In the genomic region with DNA sequence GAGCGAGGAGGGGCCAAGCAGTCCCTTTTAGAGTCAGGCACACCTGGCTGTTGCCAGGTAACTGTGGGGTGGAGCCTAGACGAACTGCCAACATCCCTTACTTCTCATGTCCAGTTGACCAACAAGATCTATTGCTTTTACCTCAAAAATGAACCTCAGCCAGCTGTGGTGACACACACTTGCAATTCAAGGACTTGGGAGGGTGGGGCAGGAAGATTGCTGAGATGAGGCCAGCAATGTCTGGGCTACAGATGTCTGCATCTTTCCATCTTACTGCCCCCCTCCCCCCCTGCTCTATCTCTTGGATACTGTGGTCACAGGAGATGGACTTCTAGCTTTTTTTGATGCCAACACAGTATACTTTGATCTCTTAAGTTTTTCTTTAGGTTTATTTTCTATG, we compare ENCODE assay signal across 33 mouse cellular contexts. TPM values are rescaled to one million over a fixed set of nuclear protein-coding genes. Genes with fewer than 3 reads are reported as not detected.
DNase-seq lines count a peak whose midpoint lies in the region; ATAC-seq and TF ChIP-seq lines count a peak whose summit lies in the region.
"Had no signal": no experiment of that assay in that cellular context is flagged by ENCODE, and none has a peak within 500 bp of the region (broad histone marks: within the 10 kb centered on the region; RNA-seq: fewer than 3 reads in every experiment).

No protein-coding gene starts in this region.

- no peaks in the 10 kb centered on the region for H3K27me3 ChIP-seq in heart, adult 2 months (ENCODE audit: control insufficient read depth, insufficient read depth, low read length)
- H3K27me3 ChIP-seq in C2C12 (ENCODE audit: control insufficient read depth, insufficient read depth, insufficient read length), result no peaks in the 10 kb centered on the region
- no peaks in the 10 kb centered on the region for H3K27me3 ChIP-seq in liver, postnatal 0 days (ENCODE audit: insufficient read depth, low read length)
- H3K27me3 ChIP-seq: embryonic facial prominence, embryonic 12.5 days; embryonic facial prominence, embryonic 15.5 days; heart, embryonic 13.5 days had no signal

- H3K4me1 ChIP-seq in heart, adult 2 months (ENCODE audit: control insufficient read depth, insufficient read depth, low read length), result peaks cover 1% of the 10 kb centered on the region
- no peaks in the 10 kb centered on the region for H3K4me1 ChIP-seq in liver, postnatal 0 days (ENCODE audit: insufficient read depth)
- H3K4me1 ChIP-seq: embryonic facial prominence, embryonic 12.5 days had no signal

- no peak for ATAC-seq in liver, postnatal 0 days
- ATAC-seq: forebrain, embryonic 14.5 days; forebrain, postnatal 0 days; hindbrain, postnatal 0 days; inflammation-experienced regulatory T-cells, adult 6 months; intestine, embryonic 16.5 days had no signal

- WGBS in heart, adult 2 months, result 75% methylated on average over 2 of the region's 2 CpGs
- 74% methylated on average over 2 of the region's 2 CpGs for WGBS in liver, postnatal 0 days (ENCODE audit: insufficient replicate concordance)

- no peak overlapping the region for H3K27ac ChIP-seq in heart, adult 2 months
- no peak overlapping the region for H3K27ac ChIP-seq in liver, postnatal 0 days (ENCODE audit: low read depth)
- H3K27ac ChIP-seq: embryonic facial prominence, embryonic 12.5 days; embryonic facial prominence, embryonic 15.5 days; heart, embryonic 13.5 days; hindbrain, embryonic 14.5 days; hindbrain, postnatal 0 days had no signal

- no peak overlapping the region for H3K4me3 ChIP-seq in heart, adult 2 months
- no peak overlapping the region for H3K4me3 ChIP-seq in C2C12 (ENCODE audit: insufficient read depth, poor library complexity, severe bottlenecking)
- H3K4me3 ChIP-seq in liver, postnatal 0 days (ENCODE audit: low read depth, low read length), result no peak overlapping the region
- H3K4me3 ChIP-seq: embryonic facial prominence, embryonic 12.5 days; embryonic facial prominence, embryonic 15.5 days; heart, embryonic 13.5 days had no signal

- TF ChIP-seq EP300 in heart, adult 2 months (IDR thresholded peaks at IDR 0.05; ENCODE audit: insufficient read depth, low read depth, low read length), result no peak
- no peak for TF ChIP-seq EP300 in liver, postnatal 0 days (IDR thresholded peaks at IDR 0.05; ENCODE audit: low read depth)

- H3K79me3 ChIP-seq in C2C12 (ENCODE audit: low read depth), result no peaks in the 10 kb centered on the region

- intact Hi-C loops in heart, adult 2 months (cut with DNase I), result no loop called here

- H3ac ChIP-seq in C2C12 (ENCODE audit: control insufficient read depth, insufficient read length, low read depth), result no peak overlapping the region

- H3K9ac ChIP-seq in heart, adult 2 months (ENCODE audit: low read depth, low read length), result no peak overlapping the region
- no peak overlapping the region for H3K9ac ChIP-seq in liver, postnatal 0 days (replicated peaks)
- H3K9ac ChIP-seq: embryonic facial prominence, embryonic 12.5 days; embryonic facial prominence, embryonic 15.5 days; forebrain, postnatal 0 days; heart, embryonic 13.5 days; hindbrain, embryonic 14.5 days had no signal

- no peak for TF ChIP-seq POLR2A in heart, adult 2 months (IDR thresholded peaks at IDR 0.05; ENCODE audit: insufficient read depth, low read depth, low read length)

- DNase-seq in adrenal gland, adult 2 months, result peak; percentile 63
- no peak for DNase-seq in adrenal gland, adult 18-20 months (ENCODE audit: low spot score in 2 of 2)
- DNase-seq in heart, adult 11 months, result peak; percentile 60
- no peak for DNase-seq in heart, adult 2 months
- no peak for DNase-seq in frontal cortex, adult 2 months (ENCODE audit: extremely low spot score in 1 of 2, low spot score in 1 of 2)
- no peak for DNase-seq in liver, postnatal 0 days
- DNase-seq: cerebellum, adult 11 months; cerebellum, adult 2 months; cerebellum, adult 9-11 months; cerebellum, postnatal 25 days; forebrain, postnatal 0 days; gastrocnemius, postnatal 25 days; heart, postnatal 14 days; heart, postnatal 4 days; kidney, adult 18-20 months had no signal

- H3K36me3 ChIP-seq in heart, adult 2 months (ENCODE audit: control insufficient read depth, insufficient read depth, low read length), result no peaks in the 10 kb centered on the region
- H3K36me3 ChIP-seq in C2C12 (ENCODE audit: control insufficient read depth, insufficient read depth), result no peaks in the 10 kb centered on the region
- no peaks in the 10 kb centered on the region for H3K36me3 ChIP-seq in liver, postnatal 0 days (replicated peaks; ENCODE audit: insufficient read depth, low read length)
- H3K36me3 ChIP-seq: embryonic facial prominence, embryonic 12.5 days; embryonic facial prominence, embryonic 15.5 days; G1E; heart, embryonic 13.5 days had no signal

- H3K9me3 ChIP-seq in liver, postnatal 0 days (ENCODE audit: low read length), result no peaks in the 10 kb centered on the region
- H3K9me3 ChIP-seq: embryonic facial prominence, embryonic 12.5 days; embryonic facial prominence, embryonic 15.5 days; G1E; heart, embryonic 13.5 days had no signal

- no peak for TF ChIP-seq CTCF in heart, adult 2 months (IDR thresholded peaks at IDR 0.05)
- no peak for TF ChIP-seq CTCF in C2C12 (IDR thresholded peaks at IDR 0.05; ENCODE audit: control insufficient read depth, insufficient read depth, insufficient read length)
- TF ChIP-seq CTCF in liver, postnatal 0 days (IDR thresholded peaks at IDR 0.05; ENCODE audit: low read depth), result no peak

- H3K79me2 ChIP-seq in heart, adult 2 months (replicated peaks; ENCODE audit: control insufficient read depth, insufficient read depth, low read length), result no peaks in the 10 kb centered on the region
- H3K79me2 ChIP-seq in C2C12 (ENCODE audit: control insufficient read depth, insufficient read depth), result no peaks in the 10 kb centered on the region

- no peak overlapping the region for H3K4me2 ChIP-seq in liver, postnatal 0 days (ENCODE audit: low read depth, low read length)
- H3K4me2 ChIP-seq: embryonic facial prominence, embryonic 12.5 days; embryonic facial prominence, embryonic 15.5 days; heart, embryonic 13.5 days; hindbrain, embryonic 14.5 days had no signal

TF ChIP-seq in C2C12, 6 proteins besides CTCF, POLR2A, EP300 and RAD21:
- TF ChIP-seq MYOG (IDR thresholded peaks at IDR 0.05; ENCODE audit: control insufficient read depth, extremely low read depth, insufficient read length) (no peak), CEBPB (IDR thresholded peaks at IDR 0.05; ENCODE audit: low read depth) (peak; percentile 17), USF1 (IDR thresholded peaks at IDR 0.05; ENCODE audit: low read depth) (no peak), FOSL1 (IDR thresholded peaks at IDR 0.05; ENCODE audit: insufficient read depth, low read length, poor library complexity, severe bottlenecking) (no peak), MAX (IDR thresholded peaks at IDR 0.05) (no peak), MYOD1 (IDR thresholded peaks at IDR 0.05; ENCODE audit: control insufficient read depth, insufficient read length, low read depth) (no peak)

RNA-seq across cellular contexts. Expression of gene S100a3, which starts 8.1 kb away (rescaled TPM):
- total RNA-seq in adrenal gland, adult 2 months (2021), result under 1 TPM in 1 of 2 experiments, not detected in 1; 0.66 TPM
- 0.46 TPM in 1 of 2 replicates, not detected in the other for polyA plus RNA-seq in adrenal gland, adult 2 months (2012; rRNA removed)
- total RNA-seq in adrenal gland, adult 18-20 months (2021), result not detected
- total RNA-seq in heart, adult 2 months (2021), result not detected
- 0.32 and 0.37 TPM in 2 replicates for polyA plus RNA-seq in heart, adult 2 months (2012; rRNA removed)
- polyA plus RNA-seq in C2C12 (2012; fragmentation: generic; extraction: Trizol), result 22.0 TPM
- 2.7 and 3.4 TPM in 2 replicates for polyA plus RNA-seq in frontal cortex, adult 2 months (2012; rRNA removed)
- not detected in 2 replicates for polyA plus RNA-seq in liver, postnatal 0 days (2015; fragmentation: Nextera tagmentation; extraction: Ambion mirVana)
- total RNA-seq: adrenal gland, postnatal 4 days; CH12.LX; common myeloid progenitor, adult 5-6 weeks; gastrocnemius, adult 8-10 months; gastrocnemius, postnatal 25 days; heart, postnatal 14 days; heart, postnatal 4 days had no signal
- polyA plus RNA-seq: embryonic facial prominence, embryonic 12.5 days; forebrain, embryonic 11.5 days; forebrain, embryonic 14.5 days; G1E had no signal

RNA-seq across cellular contexts. Expression of gene S100a16, which starts 15.2 kb away (rescaled TPM):
- total RNA-seq in adrenal gland, adult 2 months (2021), result 10 to 100 TPM; 63.5 to 70.4 TPM
- polyA plus RNA-seq in adrenal gland, adult 2 months (2012; rRNA removed), result 84.6 and 86.1 TPM in 2 replicates
- total RNA-seq in adrenal gland, adult 18-20 months (2021), result 10 to 100 TPM; 52.3 to 61.9 TPM
- total RNA-seq in heart, adult 2 months (2021), result 10 to 100 TPM; 65.5 to 69.6 TPM
- 75.2 and 98.3 TPM in 2 replicates for polyA plus RNA-seq in heart, adult 2 months (2012; rRNA removed)
- polyA plus RNA-seq in C2C12 (2012; fragmentation: generic; extraction: Trizol), result 49.2 TPM
- 119 and 133 TPM in 2 replicates for polyA plus RNA-seq in frontal cortex, adult 2 months (2012; rRNA removed)
- polyA plus RNA-seq in liver, postnatal 0 days (2015; fragmentation: Nextera tagmentation; extraction: Ambion mirVana), result 41.3 and 43.5 TPM in 2 replicates
- total RNA-seq: CH12.LX; common myeloid progenitor, adult 5-6 weeks; G1E had no signal
- polyA plus RNA-seq: G1E; inflammation-experienced regulatory T-cells, adult 6 months had no signal

RNA-seq across cellular contexts. Expression of gene S100a14, which starts 25.6 kb away (rescaled TPM):
- under 1 TPM in 1 of 2 experiments, not detected in 1; 0.31 TPM for total RNA-seq in adrenal gland, adult 2 months (2021)
- polyA plus RNA-seq in adrenal gland, adult 2 months (2012; rRNA removed), result not detected in 2 replicates
- under 1 TPM in 1 of 2 experiments, not detected in 1; 0.58 TPM for total RNA-seq in adrenal gland, adult 18-20 months (2021)
- total RNA-seq in heart, adult 2 months (2021), result under 1 TPM; 0.23 to 0.50 TPM
- 0.57 TPM in 1 of 2 replicates, not detected in the other for polyA plus RNA-seq in heart, adult 2 months (2012; rRNA removed)
- polyA plus RNA-seq in C2C12 (2012; fragmentation: generic; extraction: Trizol), result 0.96 TPM
- polyA plus RNA-seq in frontal cortex, adult 2 months (2012; rRNA removed), result not detected in 2 replicates
- polyA plus RNA-seq in liver, postnatal 0 days (2015; fragmentation: Nextera tagmentation; extraction: Ambion mirVana), result 0.09 TPM in 1 of 2 replicates, not detected in the other
- total RNA-seq: CH12.LX; common myeloid progenitor, adult 5-6 weeks; forebrain, postnatal 0 days; G1E; gastrocnemius, adult 8-10 months; hindbrain, postnatal 0 days had no signal
- polyA plus RNA-seq: cerebellum, adult 2 months; forebrain, embryonic 11.5 days; forebrain, embryonic 14.5 days; forebrain, postnatal 0 days; G1E; hindbrain, embryonic 11.5 days; hindbrain, embryonic 14.5 days; hindbrain, postnatal 0 days had no signal

RNA-seq across cellular contexts. Expression of gene S100a2, which starts 37.8 kb away (rescaled TPM):
- not detected for total RNA-seq in adrenal gland, adult 2 months (2021)
- polyA plus RNA-seq in adrenal gland, adult 2 months (2012; rRNA removed), result not detected in 2 replicates
- not detected for total RNA-seq in adrenal gland, adult 18-20 months (2021)
- not detected for total RNA-seq in heart, adult 2 months (2021)
- not detected in 2 replicates for polyA plus RNA-seq in heart, adult 2 months (2012; rRNA removed)
- polyA plus RNA-seq in C2C12 (2012; fragmentation: generic; extraction: Trizol), result not detected
- not detected in 2 replicates for polyA plus RNA-seq in frontal cortex, adult 2 months (2012; rRNA removed)
- polyA plus RNA-seq in liver, postnatal 0 days (2015; fragmentation: Nextera tagmentation; extraction: Ambion mirVana), result not detected in 2 replicates
- total RNA-seq: adrenal gland, postnatal 4 days; CH12.LX; common myeloid progenitor, adult 5-6 weeks; forebrain, postnatal 0 days; G1E; gastrocnemius, adult 8-10 months; gastrocnemius, postnatal 25 days; heart, postnatal 14 days; heart, postnatal 4 days; hindbrain, postnatal 0 days had no signal
- polyA plus RNA-seq: cerebellum, adult 2 months; embryonic facial prominence, embryonic 12.5 days; embryonic facial prominence, embryonic 15.5 days; forebrain, embryonic 11.5 days; forebrain, embryonic 14.5 days; forebrain, postnatal 0 days; G1E; gonadal fat pad, adult 2 months; heart, embryonic 13.5 days; heart, embryonic 16.5 days; hindbrain, embryonic 11.5 days; hindbrain, embryonic 14.5 days; hindbrain, postnatal 0 days; intestine, embryonic 16.5 days had no signal

RNA-seq across cellular contexts. Expression of gene S100a13, which starts 38.0 kb away (rescaled TPM):
- total RNA-seq in adrenal gland, adult 2 months (2021), result 10 to 100 TPM; 28.5 to 51.2 TPM
- 19.7 and 26.7 TPM in 2 replicates for polyA plus RNA-seq in adrenal gland, adult 2 months (2012; rRNA removed)
- total RNA-seq in adrenal gland, adult 18-20 months (2021), result 10 to 100 TPM; 33.3 to 49.1 TPM
- total RNA-seq in heart, adult 2 months (2021), result 10 to 100 TPM; 28.3 to 29.6 TPM
- polyA plus RNA-seq in heart, adult 2 months (2012; rRNA removed), result 56.7 and 78.0 TPM in 2 replicates
- polyA plus RNA-seq in C2C12 (2012; fragmentation: generic; extraction: Trizol), result 96.7 TPM
- 62.0 and 66.7 TPM in 2 replicates for polyA plus RNA-seq in frontal cortex, adult 2 months (2012; rRNA removed)
- 35.5 and 36.1 TPM in 2 replicates for polyA plus RNA-seq in liver, postnatal 0 days (2015; fragmentation: Nextera tagmentation; extraction: Ambion mirVana)

Comparison
In these comparisons a context has a peak if more than half of its experiments do, and no peak if none do; other contexts are left out.
1. DNase-seq: peak in adrenal gland, adult 2 months (single experiment) and heart, adult 11 months (single experiment); none in adrenal gland, adult 18-20 months (0 of 2), heart, adult 2 months (0 of 2), frontal cortex, adult 2 months (0 of 2) and liver, postnatal 0 days (single experiment).